In the genomic region with DNA sequence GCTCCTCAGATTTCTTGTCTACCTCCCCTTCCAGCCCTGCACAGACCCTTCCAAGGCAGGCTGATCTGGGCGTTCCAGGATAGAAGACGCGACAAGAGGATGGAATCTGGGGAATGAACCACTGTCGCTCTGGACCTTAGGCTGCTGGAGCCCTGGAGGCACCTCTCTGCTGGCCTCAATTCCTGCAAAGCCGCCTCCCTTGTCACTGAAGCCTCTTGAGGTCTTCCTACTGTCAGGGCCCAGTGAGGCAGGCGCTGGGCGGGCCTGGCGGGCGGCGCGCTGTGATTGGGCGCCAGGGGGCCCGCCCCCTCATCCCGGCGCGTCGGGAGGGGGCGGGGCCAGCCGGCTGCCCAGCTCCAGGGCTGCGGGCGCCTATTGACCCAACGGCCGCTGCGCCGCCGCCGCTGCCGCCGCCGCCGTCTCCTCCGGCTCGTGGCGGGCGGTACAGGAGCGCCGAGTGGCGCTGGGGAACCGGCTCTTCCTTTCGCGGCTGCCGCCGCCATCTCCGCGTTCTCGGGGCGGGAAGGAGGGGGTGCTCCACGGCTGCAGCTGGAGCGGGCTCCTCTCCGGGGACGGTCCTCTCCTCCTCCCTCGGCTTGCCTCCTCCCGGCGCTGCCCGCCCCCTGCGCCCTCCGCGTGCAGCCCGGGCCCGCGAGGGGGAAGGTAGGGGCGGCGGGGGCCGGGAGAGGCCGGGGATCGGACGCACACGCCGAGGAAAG, we compare ENCODE assay signal across 8 mouse cellular contexts. TPM values are rescaled to one million over a fixed set of nuclear protein-coding genes. Genes with fewer than 3 reads are reported as not detected.
A peak's percentile ranks its signal among the peaks of the same experiment; 100 is the strongest.
DNase-seq lines count a peak whose midpoint lies in the region; ATAC-seq lines count a peak whose summit lies in the region.

A gene (plus strand): TSS at position 365 of the 719 bp plus-strand sequence.

- peak within 1 kb of the TSS; percentile 90 for H3K9ac ChIP-seq in hindbrain, embryonic 14.5 days

- H3K9me3 ChIP-seq in hindbrain, embryonic 14.5 days (ENCODE audit: control insufficient read depth, low read length): no peaks in the 10 kb centered on the region

- peak; percentile 50 for DNase-seq in WW6 (ENCODE audit: low read depth, low spot score)
- DNase-seq in cerebellum, postnatal 36 days: peak; percentile 81 to 89
- peak; percentile 85 to 89 for DNase-seq in frontal cortex, postnatal 36 days (ENCODE audit: low spot score in 2 of 2)
- peak; percentile 87 for DNase-seq in hindbrain, embryonic 14.5 days (ENCODE audit: low spot score)
- DNase-seq in layer of hippocampus, postnatal 36 days: peak; percentile 86 to 87
- peak; percentile 86 for DNase-seq in lung, postnatal 25 days (ENCODE audit: low spot score)
- DNase-seq in retina, adult 2 months (ENCODE audit: low read depth, low spot score): peak; percentile 36
- DNase-seq in thymus, postnatal 36 days: peak; percentile 86 to 90

- peak within 1 kb of the TSS; percentile 96 for H3K4me3 ChIP-seq in hindbrain, embryonic 14.5 days (replicated peaks; ENCODE audit: low read length)

- peak; percentile 97 for ATAC-seq in hindbrain, embryonic 14.5 days (ENCODE audit: low FRiP score)

- WGBS in hindbrain, embryonic 14.5 days: under 1% methylated on average over 45 of the region's 69 CpGs

- peaks cover 29% of the 10 kb centered on the region for H3K4me1 ChIP-seq in hindbrain, embryonic 14.5 days (replicated peaks; ENCODE audit: control insufficient read depth, insufficient read depth, low read length)

- H3K27ac ChIP-seq in hindbrain, embryonic 14.5 days: peak within 1 kb of the TSS; percentile 84

- H3K27me3 ChIP-seq in hindbrain, embryonic 14.5 days (ENCODE audit: control insufficient read depth, insufficient read depth, low read length): no peaks in the 10 kb centered on the region

- peak within 1 kb of the TSS; percentile 97 for H3K4me2 ChIP-seq in hindbrain, embryonic 14.5 days (replicated peaks)

- H3K36me3 ChIP-seq in hindbrain, embryonic 14.5 days (replicated peaks; ENCODE audit: control insufficient read depth, insufficient read depth): no peaks in the 10 kb centered on the region

RNA-seq across cellular contexts. Expression of the gene that starts here (rescaled TPM):
- polyA plus RNA-seq in hindbrain, embryonic 14.5 days (2014; fragmentation: Nextera tagmentation; extraction: Ambion mirVana): 5.3 and 5.5 TPM in 2 replicates
- 10 to 100 TPM; 14.9 to 16.4 TPM for total RNA-seq in layer of hippocampus, postnatal 36 days (2021)

Comparison
In these comparisons a context has a peak if more than half of its experiments do, and no peak if none do; other contexts are left out.
1. Peak in every context shown above with its lines: DNase-seq, ATAC-seq, H3K4me3 ChIP-seq and H3K27ac ChIP-seq.
2. DNase-seq: peak in every context shown above with its lines; median percentile 88 in thymus, postnatal 36 days; 87 in frontal cortex, postnatal 36 days; 87 in hindbrain, embryonic 14.5 days; 86 in layer of hippocampus, postnatal 36 days; 86 in lung, postnatal 25 days; 85 in cerebellum, postnatal 36 days; 50 in WW6; 36 in retina, adult 2 months.